Mouse (Mus musculus): Measurements from ENCODE around the gene Tango2.

The Tango2 gene

DNA sequence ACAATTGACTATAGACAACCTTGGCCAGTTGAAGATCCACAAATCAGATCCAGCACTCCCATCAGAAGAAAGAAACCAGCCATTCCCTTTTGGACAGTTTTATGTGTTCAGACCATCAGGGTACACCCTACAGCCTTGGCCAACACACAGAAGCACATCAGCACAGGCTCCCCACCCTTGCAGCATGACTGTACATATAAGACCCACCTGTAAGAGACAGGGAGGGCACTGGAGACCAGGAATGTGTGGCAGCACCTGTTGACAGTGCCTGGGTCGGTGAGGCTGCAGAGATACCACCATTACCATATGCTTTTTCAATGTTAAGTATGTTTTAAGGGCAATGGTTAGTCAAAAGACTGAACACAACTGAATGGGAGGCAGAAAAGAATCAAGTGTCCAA is 94.0 kb downstream of the Tango2 start:
- no peak for DNase-seq (ENCODE audit: low read depth, low spot score)

DNA sequence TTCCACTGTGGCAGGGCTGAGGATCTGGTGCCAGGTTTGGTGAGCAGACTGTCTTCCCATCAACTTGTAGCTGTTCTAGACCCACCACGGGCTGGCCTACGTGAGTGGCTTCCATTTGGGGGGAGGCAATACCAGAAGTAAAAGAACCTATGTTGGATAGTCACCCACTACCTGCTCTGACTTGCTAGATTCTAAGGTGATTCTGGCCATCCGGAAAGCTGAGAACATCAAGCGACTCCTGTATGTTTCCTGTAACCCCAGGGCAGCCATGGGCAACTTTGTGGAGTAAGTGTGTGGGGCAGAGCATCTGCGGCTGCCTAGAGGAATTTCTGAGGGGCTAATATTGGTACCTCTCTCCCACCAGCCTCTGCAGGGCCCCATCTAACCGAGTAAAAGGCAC is 95.2 kb downstream of the Tango2 start:
- DNase-seq (ENCODE audit: low read depth, low spot score): no peak

DNA sequence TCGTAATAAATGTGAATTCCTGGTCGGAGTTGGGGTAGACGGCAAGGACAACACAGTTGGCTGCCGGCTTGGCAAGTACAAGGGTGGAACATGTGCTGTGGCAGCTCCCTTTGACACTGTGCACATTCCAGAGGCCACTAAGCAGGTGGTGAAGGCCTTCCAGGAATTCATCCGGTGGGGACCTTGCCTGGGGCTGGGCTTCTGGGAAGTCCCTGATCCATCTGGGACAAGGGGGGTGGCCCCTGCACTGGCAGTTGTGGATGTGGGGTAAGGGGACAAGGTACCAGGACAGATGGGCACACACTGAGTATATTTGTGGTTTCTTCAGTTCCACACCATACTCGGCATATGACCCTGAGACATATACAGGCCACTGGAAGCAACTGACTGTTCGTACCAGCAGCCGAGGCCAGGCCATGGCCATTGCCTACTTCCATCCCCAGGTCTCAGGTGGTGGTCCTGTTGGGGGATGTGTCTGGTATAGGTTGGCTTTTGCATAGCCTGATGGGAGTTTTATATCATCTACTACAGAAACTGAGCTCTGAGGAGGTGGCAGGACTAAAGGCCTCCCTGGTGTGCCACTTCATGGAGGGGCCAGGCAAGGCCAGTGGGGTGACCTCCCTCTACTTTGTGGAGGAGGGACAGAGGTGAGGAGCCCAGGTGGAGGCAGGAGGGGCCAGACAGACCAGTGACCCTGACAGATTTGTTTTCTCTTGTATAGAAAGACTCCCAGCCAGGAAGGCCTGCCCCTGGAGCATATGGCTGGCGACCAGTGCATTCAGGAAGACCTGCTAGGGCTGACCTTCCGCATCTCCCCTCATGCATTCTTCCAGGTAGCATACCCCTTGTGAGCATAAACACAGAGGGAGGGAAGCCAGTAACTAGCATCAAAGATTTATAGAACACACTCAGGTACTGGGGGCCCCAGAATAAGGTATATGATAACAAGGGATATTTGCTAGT is 96.8 kb downstream of the Tango2 start:
- DNase-seq (ENCODE audit: low read depth, low spot score): no peak

Data from WW6 (cell line).